Mouse (Mus musculus) embryonic fibroblast, embryonic 13.5 days (primary cell): ENCODE results near the gene Kcnj1.

Experiments
- CTCF ChIP-seq: IDR thresholded peaks from 2 replicates; pipeline ENCODE4 v1.5.1; 2011; ENCODE audit warnings: mild to moderate bottlenecking, control low read depth, low read length, moderate library complexity, borderline replicate concordance; ENCODE audit not compliant: insufficient read depth
- POLR2A ChIP-seq: IDR thresholded peaks from 2 replicates; pipeline ENCODE4 v1.6.1; 2011; ENCODE audit warnings: low read depth, mild to moderate bottlenecking, control low read depth, low read length, moderate library complexity

DNA sequence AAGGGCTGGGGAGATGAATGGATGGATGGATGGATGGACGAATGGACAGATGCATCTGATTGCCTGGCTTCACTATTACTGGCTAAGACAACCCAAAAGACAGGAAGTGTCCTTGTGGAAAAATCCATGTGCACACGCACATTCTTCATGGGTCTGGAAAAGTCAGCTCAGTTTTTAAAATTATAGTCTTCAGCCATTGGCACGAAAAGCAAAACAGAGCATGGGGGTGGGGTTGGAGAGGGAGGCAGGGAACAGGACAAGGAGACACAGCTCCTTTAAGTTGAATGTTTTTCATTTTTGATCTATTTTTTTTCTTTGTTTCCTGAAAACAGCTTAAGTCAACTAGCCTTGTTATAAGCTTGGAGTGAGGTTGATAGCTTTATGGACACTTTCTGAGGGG, 58.8 kb downstream of the Kcnj1 start:
- TF ChIP-seq POLR2A (no peak), CTCF (no peak)
